Mouse (Mus musculus): ENCODE data around the gene Trio.

Trio gene

GRCm38 (mm10) chr15:27943486-27944195 is 82.0 kb downstream of the Trio start:
- DNase-seq (ENCODE audit: low spot score): no peak

- DNase-seq (ENCODE audit: low spot score): no peak
Measured at GRCm38 (mm10) chr15:27942148-27942847, 83.3 kb downstream of the Trio start.

GRCm38 (mm10) chr15:27941441-27941840 is 84.2 kb downstream of the Trio start:
- DNase-seq (ENCODE audit: low spot score): no peak

DNA sequence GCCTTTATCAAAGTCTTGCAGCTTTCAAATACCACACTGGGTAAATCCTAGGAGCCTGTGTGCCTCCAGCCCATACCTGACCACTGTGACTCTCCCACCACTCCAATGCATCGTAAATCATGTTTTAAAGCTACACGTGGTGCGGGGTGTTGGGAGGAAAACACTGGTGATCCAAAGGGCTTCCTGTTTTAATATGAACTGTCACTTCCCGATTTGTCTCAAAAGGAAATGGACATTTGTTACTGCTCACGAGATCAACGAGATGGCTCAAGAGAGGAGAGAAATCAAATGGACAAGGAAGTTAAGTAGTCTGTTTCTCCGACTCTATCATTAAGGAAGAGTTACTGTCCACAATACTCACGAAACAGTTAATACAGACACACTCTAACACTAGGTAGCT is 84.6 kb downstream of the Trio start:
- DNase-seq (ENCODE audit: low spot score): no peak

DNA sequence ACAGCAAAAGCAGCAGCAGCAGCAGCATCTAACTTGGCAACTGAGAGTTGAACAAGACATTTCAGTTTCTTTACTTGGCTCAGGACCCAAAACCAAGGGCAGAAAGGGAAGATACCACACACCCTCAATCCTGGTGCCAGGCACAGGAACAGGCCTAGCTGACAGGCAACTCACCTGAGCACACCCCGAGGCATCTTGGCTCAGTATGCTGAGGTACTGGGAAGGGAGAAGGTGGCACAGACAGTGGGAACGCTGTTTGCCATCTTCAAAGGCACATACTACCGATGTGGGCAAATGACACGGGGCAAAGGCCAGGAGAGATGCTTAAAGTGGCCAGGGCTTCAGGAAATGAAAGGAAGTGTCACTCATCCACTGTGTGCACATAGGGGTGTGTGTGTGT is 85.6 kb downstream of the Trio start:
- DNase-seq (ENCODE audit: low spot score): no peak

DNA sequence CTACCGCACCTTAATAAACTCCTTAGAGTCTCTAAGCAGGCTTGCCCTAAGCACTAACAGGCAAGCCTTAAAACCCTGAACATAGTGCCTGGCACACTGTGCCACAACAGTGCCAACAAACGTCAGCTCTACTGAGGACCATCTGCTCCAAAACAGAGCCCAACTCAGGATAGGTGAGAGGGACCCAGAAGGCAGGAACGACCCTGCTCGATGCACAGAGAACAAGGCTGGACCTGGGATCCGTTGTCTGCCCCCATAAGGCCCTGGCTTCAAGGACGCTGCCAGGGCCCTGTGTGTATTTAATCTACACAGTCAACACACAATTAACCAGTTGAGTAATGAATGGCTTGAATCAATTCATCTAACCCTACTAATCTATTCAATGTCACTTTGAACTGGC is 86.8 kb downstream of the Trio start:
- no peak for DNase-seq (ENCODE audit: low spot score)

DNA sequence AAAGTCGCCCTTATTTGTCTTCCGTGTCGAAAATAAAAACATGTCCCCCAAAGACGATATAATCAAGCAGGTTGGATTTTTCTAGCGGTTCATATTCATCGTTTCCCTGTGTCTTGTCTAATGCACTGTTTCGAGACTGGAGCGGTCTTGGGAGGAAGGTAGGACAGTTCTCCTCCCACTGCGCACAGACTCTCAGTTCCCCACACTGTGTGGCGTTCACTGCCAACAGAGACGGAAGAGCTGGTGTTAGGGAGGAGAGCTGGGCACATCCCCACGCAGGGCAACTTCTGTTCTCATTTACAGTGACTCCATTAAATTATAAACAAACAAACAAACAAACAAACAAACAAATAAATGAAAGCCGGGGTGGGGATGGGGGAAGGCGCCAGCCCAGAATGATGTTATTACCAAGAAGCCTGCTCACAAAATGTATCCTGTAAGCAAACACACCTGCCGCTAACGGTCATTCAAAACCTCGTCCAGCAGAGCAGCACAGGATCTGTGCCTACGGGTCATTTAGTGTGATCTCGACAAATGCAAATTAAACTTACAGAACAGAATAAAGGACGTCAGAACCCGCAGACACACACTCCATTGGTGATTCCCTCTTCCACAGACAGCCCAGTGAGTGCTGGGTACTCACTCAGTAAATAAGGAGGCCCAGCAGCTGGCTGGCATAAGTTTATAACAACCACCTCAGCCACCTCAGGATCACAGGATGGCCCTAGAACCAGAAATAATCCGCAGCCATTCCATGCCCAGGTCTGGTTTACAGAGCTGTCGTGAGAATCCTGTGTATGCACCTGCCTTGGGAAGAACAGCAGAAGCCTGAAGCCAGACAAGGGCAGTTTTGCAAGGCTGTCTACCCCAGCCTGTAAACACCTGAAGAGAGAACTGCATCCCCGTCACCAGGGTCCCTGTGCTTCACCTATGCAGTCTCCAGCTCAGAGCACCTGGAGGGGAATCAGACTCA is 87.5 kb downstream of the Trio start:
- DNase-seq (ENCODE audit: low spot score): no peak

GRCm38 (mm10) chr15:27937003-27937860 is 88.4 kb downstream of the Trio start:
- peak; percentile 56 for DNase-seq (ENCODE audit: low spot score)

GRCm38 (mm10) chr15:27935772-27936746 is 89.6 kb downstream of the Trio start:
- DNase-seq (ENCODE audit: low spot score): no peak

GRCm38 (mm10) chr15:27933270-27933669 is 92.4 kb downstream of the Trio start:
- no peak for DNase-seq (ENCODE audit: low spot score)

DNA sequence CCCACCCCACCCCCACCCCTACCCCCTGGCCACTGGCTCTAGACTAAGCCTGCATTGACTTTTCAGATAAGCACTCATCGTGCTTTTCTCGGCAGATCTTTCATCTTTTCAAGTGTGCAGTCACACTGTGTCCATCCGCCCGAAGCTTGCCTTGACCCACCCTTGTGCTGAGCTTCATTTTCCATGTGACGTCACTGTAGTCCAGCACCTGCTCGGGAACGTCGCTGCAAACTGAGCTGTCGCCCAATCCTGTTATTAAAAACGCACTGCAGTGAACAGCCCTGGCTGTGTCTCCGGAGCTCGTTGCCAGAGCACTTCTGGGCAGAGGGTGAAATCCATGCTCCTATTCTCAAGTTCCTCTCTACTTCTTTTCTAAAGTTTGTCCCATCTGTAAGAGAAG is 93.8 kb downstream of the Trio start:
- DNase-seq (ENCODE audit: low spot score): no peak

DNA sequence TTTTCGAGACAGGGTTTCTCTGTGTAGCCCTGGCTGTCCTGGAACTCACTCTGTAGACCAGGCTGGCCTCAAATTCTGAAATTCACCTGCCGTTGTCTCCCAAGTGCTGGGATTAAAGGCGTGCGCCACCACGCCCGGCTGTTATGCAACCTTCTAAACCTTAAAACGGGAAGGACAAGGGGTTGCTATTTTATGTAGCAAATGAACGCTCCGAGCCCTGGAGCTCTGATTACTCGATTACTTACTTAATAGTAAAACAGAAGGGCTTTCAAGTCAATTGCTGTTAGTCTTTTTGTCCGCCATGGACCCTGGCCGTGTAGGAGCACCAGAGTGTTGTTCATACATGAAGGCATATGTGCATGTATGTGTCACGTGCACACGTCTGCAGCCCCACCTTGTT is 94.2 kb downstream of the Trio start:
- DNase-seq (ENCODE audit: low spot score): no peak

DNA sequence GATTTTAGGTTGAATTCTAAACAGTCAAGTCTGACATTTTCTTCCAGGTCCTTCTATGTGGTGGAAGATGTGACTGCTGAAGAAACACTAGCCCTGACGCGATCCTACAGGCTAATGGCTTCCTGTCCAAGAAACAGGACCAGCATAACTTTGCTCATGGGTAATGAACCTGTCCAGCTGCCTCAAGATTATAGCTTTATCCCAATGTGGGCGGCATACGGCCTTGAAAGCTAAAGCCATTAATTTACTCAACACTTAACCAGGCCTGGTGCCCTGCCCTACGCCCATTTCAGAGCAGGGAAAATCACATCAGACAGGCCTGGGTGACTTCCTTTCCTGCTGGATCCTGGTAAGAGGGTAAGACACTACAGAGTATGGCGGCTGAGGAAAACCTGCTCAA is 98.0 kb downstream of the Trio start:
- DNase-seq (ENCODE audit: low spot score): no peak

- DNase-seq (ENCODE audit: low spot score): no peak
Measured at GRCm38 (mm10) chr15:27926941-27927340, 98.7 kb downstream of the Trio start.

GRCm38 (mm10) chr15:27926450-27926849 is 99.2 kb downstream of the Trio start:
- DNase-seq (ENCODE audit: low spot score): no peak

GRCm38 (mm10) chr15:27925865-27926264 is 99.8 kb downstream of the Trio start:
- no peak for DNase-seq (ENCODE audit: low spot score)

- DNase-seq (ENCODE audit: low spot score): no peak
Measured at GRCm38 (mm10) chr15:27925004-27925635, 100.5 kb downstream of the Trio start.

DNA sequence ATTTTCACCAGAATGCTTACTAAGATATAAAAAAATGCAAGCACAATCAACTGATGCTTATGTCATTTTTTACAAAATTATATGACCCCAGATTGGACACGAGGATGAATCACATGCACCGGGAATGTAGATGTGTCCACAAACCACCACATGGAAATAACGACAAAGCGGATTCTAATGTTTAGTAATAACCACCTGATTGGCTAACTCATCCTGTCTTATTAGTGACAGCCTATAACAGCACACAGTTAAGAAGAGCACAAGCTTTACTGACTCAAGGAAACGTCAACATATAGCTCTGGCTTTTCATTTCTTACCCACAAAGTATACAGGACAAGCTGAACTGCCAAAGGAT is 101.7 kb downstream of the Trio start:
- DNase-seq (ENCODE audit: low spot score): no peak

- DNase-seq (ENCODE audit: low spot score): no peak
Measured at GRCm38 (mm10) chr15:27923280-27923986, 102.2 kb downstream of the Trio start.
